Mouse (Mus musculus) hindbrain, embryonic 10.5 days (tissue): Measurements from ENCODE around the gene Fam71e1. TPM values are rescaled to one million over a fixed set of nuclear protein-coding genes. Genes with fewer than 3 reads are reported as not detected.

Experiments used
- DNase-seq: peaks from one replicate; pipeline ENCODE4 v3.0.0-alpha.2; 2017; ENCODE audit warnings: low spot score
- H3K27ac ChIP-seq: fragments of 300-500 bp; sonication (generic); 2 replicates; pipeline ENCODE4 v1.5.1; 2016; ENCODE audit warnings: mild to moderate bottlenecking, moderate library complexity
- H3K27me3 ChIP-seq: fragments of 300-500 bp; sonication (generic); 2 replicates; pipeline ENCODE4 v1.6.1; 2016; ENCODE audit warnings: mild to moderate bottlenecking; ENCODE audit not compliant: poor library complexity, insufficient read depth, severe bottlenecking
- H3K36me3 ChIP-seq: fragments of 300-500 bp; sonication (generic); 2 replicates; pipeline ENCODE4 v1.6.1; 2016; ENCODE audit warnings: mild to moderate bottlenecking, moderate library complexity
- H3K4me1 ChIP-seq: fragments of 300-500 bp; sonication (generic); replicated peaks from 2 replicates; pipeline ENCODE4 v1.6.1; 2016; ENCODE audit warnings: mild to moderate bottlenecking
- H3K4me3 ChIP-seq: fragments of 300-500 bp; sonication (generic); 2 replicates; pipeline ENCODE4 v1.5.1; 2016; ENCODE audit warnings: mild to moderate bottlenecking, moderate library complexity
- H3K9me3 ChIP-seq: fragments of 300-500 bp; sonication (generic); 2 replicates; pipeline ENCODE4 v1.6.1; 2016; ENCODE audit warnings: mild to moderate bottlenecking, moderate library complexity
- WGBS: fragments of 180-500 bp; shearing (Covaris S2); methylation state at CpG from one replicate; pipeline ENCODE4 v1.1.7; 2016; 5-methylcytosine and 5-hydroxymethylcytosine counted together
- polyA plus RNA-seq: library from polyadenylated mRNA; unstranded; fragments of >200 nt; fragmentation: Nextera tagmentation; extraction: Ambion mirVana; gene quantifications from 2 replicates; pipeline ENCODE4 v1.2.1, GENCODE M21; 2016

The Fam71e1 gene
- polyA plus RNA-seq = 17.1 and 20.5 TPM in 2 replicates

GRCm38 (mm10) chr7:44495992-44496770 lies at the start of gene Fam71e1, which contains the start of gene Emc10:
TSS of gene Fam71e1 (plus strand) at chr7:44496581.
TSS of gene Emc10 (minus strand) at chr7:44496529.
- peak within 1 kb of the TSS; percentile 89 for H3K4me3 ChIP-seq
- no peaks in the 10 kb centered on the region for H3K9me3 ChIP-seq
- H3K36me3 ChIP-seq = peaks cover 42% of the 10 kb centered on the region
- under 1% methylated on average over 58 of the region's 58 CpGs for WGBS
- H3K27me3 ChIP-seq = peaks cover 19% of the 10 kb centered on the region
- peaks cover 29% of the 10 kb centered on the region for H3K4me1 ChIP-seq
- peak within 1 kb of the TSS; percentile 99 for H3K27ac ChIP-seq
- peak; percentile 99 for DNase-seq

GRCm38 (mm10) chr7:44453256-44453655 lies 43.1 kb upstream of the Fam71e1 start:
- Histone ChIP-seq H3K4me3 (no peak overlapping the region), H3K9me3 (no peaks in the 10 kb centered on the region), H3K36me3 (peaks cover 66% of the 10 kb centered on the region), H3K27ac (no peak overlapping the region), H3K4me1 (peaks cover 9% of the 10 kb centered on the region; the same call in 1 of the 2 replicates), H3K27me3 (no peaks in the 10 kb centered on the region)
- WGBS = 34% methylated on average over 3 of the region's 3 CpGs
- no peak for DNase-seq

GRCm38 (mm10) chr7:44456302-44456701 lies 40.1 kb upstream of the Fam71e1 start:
- Histone ChIP-seq H3K9me3 (no peaks in the 10 kb centered on the region), H3K4me1 (peaks cover 9% of the 10 kb centered on the region; the same call in 1 of the 2 replicates), H3K36me3 (peaks cover 71% of the 10 kb centered on the region), H3K27me3 (peaks cover 26% of the 10 kb centered on the region), H3K27ac (no peak overlapping the region), H3K4me3 (no peak overlapping the region)
- WGBS = 89% methylated on average over 1 of the region's 1 CpGs
- no peak for DNase-seq

- no peak for DNase-seq
- peaks cover 30% of the 10 kb centered on the region for H3K4me1 ChIP-seq
- peaks cover 59% of the 10 kb centered on the region for H3K27me3 ChIP-seq
- H3K4me3 ChIP-seq = no peak overlapping the region
- peaks cover 91% of the 10 kb centered on the region for H3K36me3 ChIP-seq
- WGBS = 76% methylated on average over 6 of the region's 6 CpGs
- no peaks in the 10 kb centered on the region for H3K9me3 ChIP-seq
- no peak overlapping the region for H3K27ac ChIP-seq
Observed at GRCm38 (mm10) chr7:44460067-44460466, 36.3 kb upstream of the Fam71e1 start.

- peaks cover 39% of the 10 kb centered on the region for H3K4me1 ChIP-seq
- H3K36me3 ChIP-seq = peaks cover 83% of the 10 kb centered on the region
- H3K27ac ChIP-seq = no peak overlapping the region
- no peak overlapping the region for H3K4me3 ChIP-seq
- H3K9me3 ChIP-seq = no peaks in the 10 kb centered on the region
- peaks cover 59% of the 10 kb centered on the region for H3K27me3 ChIP-seq
- 77% methylated on average over 31 of the region's 31 CpGs for whole genome bisulfite sequencing
- DNase-seq = no peak
Observed at GRCm38 (mm10) chr7:44460767-44461502, 35.4 kb upstream of the Fam71e1 start.

- Histone ChIP-seq H3K27ac (no peak overlapping the region), H3K4me1 (peaks cover 46% of the 10 kb centered on the region), H3K9me3 (no peaks in the 10 kb centered on the region), H3K27me3 (peaks cover 59% of the 10 kb centered on the region), H3K36me3 (peaks cover 76% of the 10 kb centered on the region), H3K4me3 (peak overlapping the region; percentile 38; the same call in 1 of the 2 replicates)
- WGBS = 67% methylated on average over 57 of the region's 57 CpGs
- DNase-seq = no peak
Observed at GRCm38 (mm10) chr7:44461503-44462217, 34.7 kb upstream of the Fam71e1 start.

- H3K27me3 ChIP-seq = peaks cover 59% of the 10 kb centered on the region
- H3K36me3 ChIP-seq = peaks cover 68% of the 10 kb centered on the region
- no peaks in the 10 kb centered on the region for H3K9me3 ChIP-seq
- peak overlapping the region; percentile 38 for H3K4me3 ChIP-seq
- H3K27ac ChIP-seq = 0 out of 2 replicates have a peak overlapping the region, but pooled peaks have one; percentile 46
- peak; percentile 77 for DNase-seq
- peaks cover 54% of the 10 kb centered on the region for H3K4me1 ChIP-seq
- 24% methylated on average over 77 of the region's 77 CpGs for WGBS
Observed at GRCm38 (mm10) chr7:44462218-44463055, 33.9 kb upstream of the Fam71e1 start.

GRCm38 (mm10) chr7:44463056-44463425 lies 33.3 kb upstream of the Fam71e1 start:
- peaks cover 56% of the 10 kb centered on the region for H3K4me1 ChIP-seq
- H3K9me3 ChIP-seq = no peaks in the 10 kb centered on the region
- peaks cover 59% of the 10 kb centered on the region for H3K27me3 ChIP-seq
- peak overlapping the region; percentile 38; the same call in 1 of the 2 replicates for H3K4me3 ChIP-seq
- H3K36me3 ChIP-seq = peaks cover 62% of the 10 kb centered on the region
- 36% methylated on average over 8 of the region's 8 CpGs for WGBS
- H3K27ac ChIP-seq = no peak overlapping the region
- no peak for DNase-seq

GRCm38 (mm10) chr7:44463556-44464225 lies 32.7 kb upstream of the Fam71e1 start:
- H3K36me3 ChIP-seq = peaks cover 56% of the 10 kb centered on the region
- DNase-seq = no peak

GRCm38 (mm10) chr7:44464511-44464910 lies 31.9 kb upstream of the Fam71e1 start:
- Histone ChIP-seq H3K4me1 (peaks cover 71% of the 10 kb centered on the region), H3K36me3 (peaks cover 48% of the 10 kb centered on the region), H3K27ac (no peak overlapping the region), H3K4me3 (no peak overlapping the region), H3K9me3 (no peaks in the 10 kb centered on the region), H3K27me3 (peaks cover 51% of the 10 kb centered on the region)
- no peak for DNase-seq
- 32% methylated on average over 4 of the region's 4 CpGs for WGBS

More at GRCm38 (mm10) chr7:44463556-44464225, 32.7 kb upstream of the Fam71e1 start:
- H3K9me3 ChIP-seq = no peaks in the 10 kb centered on the region
- peaks cover 58% of the 10 kb centered on the region for H3K27me3 ChIP-seq
- H3K4me3 ChIP-seq = no peak overlapping the region
- 92% methylated on average over 10 of the region's 10 CpGs for WGBS
- peaks cover 63% of the 10 kb centered on the region for H3K4me1 ChIP-seq
- H3K27ac ChIP-seq = no peak overlapping the region

GRCm38 (mm10) chr7:44465111-44465510 lies 31.3 kb upstream of the Fam71e1 start, which contains the start of gene Aspdh:
TSS of gene Aspdh (plus strand) at chr7:44465391.
- Histone ChIP-seq H3K27ac (peak within 1 kb of the TSS; percentile 13), H3K4me1 (peaks cover 77% of the 10 kb centered on the region), H3K27me3 (peaks cover 45% of the 10 kb centered on the region), H3K9me3 (no peaks in the 10 kb centered on the region), H3K4me3 (no peak within 1 kb of the TSS), H3K36me3 (peaks cover 42% of the 10 kb centered on the region)
- 43% methylated on average over 2 of the region's 2 CpGs for WGBS
- no peak for DNase-seq
